Mouse (Mus musculus) hindbrain, embryonic 16.5 days (tissue): ENCODE data around the gene Ip6k3. TPM values are rescaled to one million over a fixed set of nuclear protein-coding genes. Genes with fewer than 3 reads are reported as not detected.

Source experiments
- ATAC-seq: fragments of 200-750 bp; cut with Nextera tagmentation; 2 replicates; pipeline ENCODE4 v1.8.0; 2017; ENCODE audit warnings: moderate TSS enrichment, moderate library complexity
- H3K27ac ChIP-seq: fragments of 300-500 bp; sonication (generic); 2 replicates; pipeline ENCODE4 v1.5.1; 2014; ENCODE audit warnings: low read depth, mild to moderate bottlenecking, control low read depth, low read length, moderate library complexity
- H3K27me3 ChIP-seq: fragments of 300-500 bp; sonication (generic); replicated peaks from 2 replicates; pipeline ENCODE4 v1.6.1; 2014; ENCODE audit warnings: low read length; ENCODE audit not compliant: control insufficient read depth, insufficient read depth
- H3K36me3 ChIP-seq: fragments of 300-500 bp; sonication (generic); 2 replicates; pipeline ENCODE4 v1.6.1; 2014; ENCODE audit warnings: mild to moderate bottlenecking, low read length, moderate library complexity, mixed read lengths; ENCODE audit not compliant: control insufficient read depth, insufficient read depth
- H3K4me1 ChIP-seq: fragments of 300-500 bp; sonication (generic); 2 replicates; pipeline ENCODE4 v1.6.1; 2014; ENCODE audit warnings: low read depth, low read length; ENCODE audit not compliant: control insufficient read depth, insufficient read depth
- H3K4me2 ChIP-seq: fragments of 300-500 bp; sonication (generic); 2 replicates; pipeline ENCODE4 v1.6.1; 2014; ENCODE audit warnings: mild to moderate bottlenecking, low read length, control low read depth, moderate library complexity
- H3K4me3 ChIP-seq: fragments of 300-500 bp; sonication (generic); 2 replicates; pipeline ENCODE4 v1.5.1; 2014; ENCODE audit warnings: mild to moderate bottlenecking, low read length, control low read depth, moderate library complexity
- H3K9ac ChIP-seq: fragments of 300-500 bp; sonication (generic); 2 replicates; pipeline ENCODE4 v1.6.1; 2014; ENCODE audit warnings: low read depth, mild to moderate bottlenecking, control low read depth, low read length, moderate library complexity
- H3K9me3 ChIP-seq: fragments of 300-500 bp; sonication (generic); 2 replicates; pipeline ENCODE4 v1.6.1; 2014; ENCODE audit warnings: mild to moderate bottlenecking, low read length, moderate library complexity; ENCODE audit not compliant: control insufficient read depth
- WGBS: fragments of 180-500 bp; shearing (Covaris S2); extraction: QIAGEN DNeasy Blood & Tissue Kit; methylation state at CpG from one replicate; pipeline ENCODE4 v1.1.7; 2014; 5-methylcytosine and 5-hydroxymethylcytosine counted together
- polyA plus RNA-seq: library from polyadenylated mRNA; unstranded; fragments of >200 nt; fragmentation: Nextera tagmentation; extraction: Ambion mirVana; gene quantifications from 2 replicates; pipeline ENCODE4 v1.2.1, GENCODE M21; 2015

Gene Ip6k3
- polyA plus RNA-seq: 0.27 and 0.31 TPM in 2 replicates

DNA sequence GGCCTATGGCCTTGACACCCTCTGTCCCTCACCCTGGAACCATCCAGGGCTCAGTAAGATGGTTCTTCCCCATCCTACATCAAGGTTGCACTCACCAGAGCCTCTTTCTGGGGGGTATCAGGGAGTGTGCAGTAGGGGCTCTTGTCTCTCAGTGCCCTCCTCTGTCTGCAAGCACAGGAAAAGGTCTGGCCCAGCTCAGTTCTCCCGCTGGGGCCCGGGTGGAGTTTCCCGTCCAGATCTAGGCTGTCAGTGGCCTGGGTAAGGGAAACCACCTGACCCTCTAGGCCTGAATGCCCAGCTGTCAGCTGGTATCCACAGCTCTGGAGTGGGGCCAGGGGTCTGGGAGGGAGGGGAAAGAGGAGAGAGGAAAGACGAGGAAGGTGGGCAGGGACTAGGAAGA, at the start of gene Ip6k3:
Gene Ip6k3 (minus strand): TSS at position 251 of the 400 bp plus-strand sequence.
- H3K27ac ChIP-seq: no peak within 1 kb of the TSS
- WGBS: 49% methylated on average over 4 of the region's 4 CpGs

GRCm38 (mm10) chr17:27212768-27213525, 45.4 kb upstream of the Ip6k3 start:
- Histone ChIP-seq H3K9me3 (no peaks in the 10 kb centered on the region), H3K27ac (no peak overlapping the region), H3K4me2 (no peak overlapping the region), H3K4me1 (no peaks in the 10 kb centered on the region; the same call in 1 of the 2 replicates), H3K9ac (no peak overlapping the region), H3K4me3 (no peak overlapping the region), H3K36me3 (no peaks in the 10 kb centered on the region), H3K27me3 (no peaks in the 10 kb centered on the region; the same call in 1 of the 2 replicates)
- whole genome bisulfite sequencing: 2% methylated on average over 10 of the region's 11 CpGs
- ATAC-seq: peak; percentile 79

More for the DNA sequence above, at the start of gene Ip6k3:
- H3K27me3 ChIP-seq: no peaks in the 10 kb centered on the region
- H3K9me3 ChIP-seq: no peaks in the 10 kb centered on the region
- H3K4me2 ChIP-seq: no peak within 1 kb of the TSS
- H3K4me3 ChIP-seq: no peak within 1 kb of the TSS
- no peaks in the 10 kb centered on the region for H3K36me3 ChIP-seq
- H3K4me1 ChIP-seq: peaks cover 3% of the 10 kb centered on the region; the same call in 1 of the 2 replicates
- no peak for ATAC-seq
- no peak within 1 kb of the TSS for H3K9ac ChIP-seq

DNA sequence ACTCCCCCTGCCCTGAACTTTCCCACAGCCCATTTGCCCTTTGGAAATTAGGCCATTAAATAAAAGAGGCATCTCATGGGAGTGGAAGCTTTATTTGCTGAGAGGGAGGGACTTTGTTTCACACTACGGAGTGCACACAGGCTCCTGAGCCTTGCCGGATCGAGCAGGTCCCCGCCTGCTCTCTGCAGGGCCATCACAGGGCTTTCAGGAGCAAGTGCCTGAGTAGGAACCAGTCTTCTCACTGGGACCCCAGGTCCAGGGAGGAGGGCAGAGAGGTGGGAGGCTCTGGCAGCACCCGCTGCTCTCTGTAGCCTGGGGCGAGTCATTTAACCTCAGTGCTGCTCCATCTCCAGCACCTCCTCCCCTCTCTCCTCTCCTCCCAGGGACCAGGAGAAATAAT, 44.4 kb upstream of the Ip6k3 start:
- H3K9ac ChIP-seq: no peak overlapping the region
- no peak overlapping the region for H3K27ac ChIP-seq
- H3K4me3 ChIP-seq: no peak overlapping the region
- no peaks in the 10 kb centered on the region for H3K36me3 ChIP-seq
- H3K9me3 ChIP-seq: no peaks in the 10 kb centered on the region
- H3K4me2 ChIP-seq: no peak overlapping the region
- no peaks in the 10 kb centered on the region for H3K4me1 ChIP-seq
- ATAC-seq: no peak
- H3K27me3 ChIP-seq: no peaks in the 10 kb centered on the region; the same call in 1 of the 2 replicates
- 40% methylated on average over 6 of the region's 6 CpGs for WGBS

- no peak overlapping the region for H3K9ac ChIP-seq
- no peak overlapping the region for H3K27ac ChIP-seq
- peaks cover 19% of the 10 kb centered on the region for H3K4me1 ChIP-seq
- H3K4me3 ChIP-seq: no peak overlapping the region
- no peak for ATAC-seq
- H3K27me3 ChIP-seq: no peaks in the 10 kb centered on the region; the same call in 1 of the 2 replicates
- WGBS: 55% methylated on average over 11 of the region's 11 CpGs
- H3K36me3 ChIP-seq: peaks cover 3% of the 10 kb centered on the region; the same call in 1 of the 2 replicates
- no peaks in the 10 kb centered on the region for H3K9me3 ChIP-seq
- H3K4me2 ChIP-seq: no peak overlapping the region
Measured at GRCm38 (mm10) chr17:27207113-27207707, 39.6 kb upstream of the Ip6k3 start.

DNA sequence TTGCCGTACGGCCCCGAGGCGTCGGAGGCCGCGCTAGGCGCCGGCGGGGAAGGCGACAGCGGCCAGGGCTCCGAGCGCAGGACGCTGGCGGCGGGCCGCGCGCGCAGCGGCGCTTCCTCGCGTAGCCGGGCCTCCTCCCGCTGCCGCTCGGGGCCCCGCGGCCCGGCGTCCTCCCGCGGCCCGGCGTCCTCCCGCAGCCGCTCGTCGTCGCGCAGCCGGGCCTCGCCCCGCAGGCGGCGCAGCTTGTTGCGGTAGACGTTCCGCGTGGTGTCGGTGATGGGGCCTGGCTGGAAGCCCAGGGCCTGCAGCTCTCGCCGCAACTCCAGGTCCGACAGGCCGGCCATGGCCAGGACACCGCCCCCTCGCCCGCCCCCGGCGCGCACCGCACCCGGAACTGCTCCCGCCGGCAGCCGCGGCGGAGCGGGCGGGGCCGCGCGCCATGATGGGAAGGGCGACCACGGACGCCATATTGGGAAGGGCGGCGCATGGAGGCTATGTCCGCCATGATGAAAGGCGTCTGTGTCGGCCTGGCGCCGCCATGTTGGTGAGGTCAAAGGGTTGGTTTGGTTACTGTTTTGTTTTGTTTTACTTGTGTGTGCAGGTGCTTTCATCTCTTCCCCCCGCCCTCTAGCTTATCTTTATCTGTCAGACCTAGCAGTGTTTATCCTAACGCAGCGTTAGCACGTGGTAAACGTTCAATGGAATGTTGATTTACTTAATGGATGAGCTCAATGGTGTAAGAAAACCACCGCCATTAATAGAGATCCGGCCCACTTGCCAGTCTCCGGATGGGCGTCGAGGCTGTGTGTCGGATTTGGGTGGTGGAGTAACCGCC, 36.7 kb upstream of the Ip6k3 start, which contains the start of gene Lemd2:
Gene Lemd2 (minus strand): TSS at position 395 of the 835 bp plus-strand sequence.
- H3K4me1 ChIP-seq: peaks cover 19% of the 10 kb centered on the region
- WGBS: 6% methylated on average over 71 of the region's 97 CpGs

DNA sequence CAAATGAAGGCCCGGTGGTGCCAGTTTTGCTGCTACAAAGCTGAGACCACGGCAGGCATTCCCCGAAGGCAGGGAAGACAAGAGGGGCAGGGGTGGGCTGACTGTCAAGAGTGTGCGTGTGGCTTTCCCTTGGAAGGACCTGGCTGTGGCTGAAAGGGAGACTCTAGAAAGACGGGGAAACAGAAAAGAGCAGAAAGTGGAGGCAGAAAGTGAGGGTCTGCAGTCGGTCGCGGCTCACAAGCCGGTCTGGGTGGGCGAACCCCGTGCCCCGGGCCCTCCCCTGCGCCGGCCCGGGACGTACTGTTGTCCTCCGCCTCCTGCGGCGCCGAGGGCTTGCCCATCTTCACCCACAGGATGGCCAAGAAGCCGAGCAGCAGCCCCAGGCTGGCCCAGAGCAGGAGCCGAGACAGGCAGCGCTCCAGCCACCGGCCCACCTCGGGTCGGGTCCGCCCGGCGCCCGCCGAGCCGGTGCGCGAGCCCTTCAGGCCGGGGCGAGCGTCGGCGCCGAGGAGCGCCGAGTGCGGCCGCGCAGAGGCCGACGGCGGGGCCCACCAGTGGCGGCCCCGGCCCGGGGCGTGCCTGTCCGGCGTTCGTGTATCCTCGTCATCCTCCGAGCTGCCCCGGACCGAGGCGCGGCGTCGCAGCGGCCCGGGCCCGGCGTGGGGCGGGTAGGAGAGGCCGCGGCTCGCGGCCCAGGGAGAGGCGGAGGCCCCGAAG, 35.9 kb upstream of the Ip6k3 start:
- H3K4me1 ChIP-seq: peaks cover 19% of the 10 kb centered on the region
- no peaks in the 10 kb centered on the region for H3K9me3 ChIP-seq

More for the DNA sequence above, 36.7 kb upstream of the Ip6k3 start, which contains the start of gene Lemd2:
- Histone ChIP-seq H3K9me3 (no peaks in the 10 kb centered on the region), H3K27ac (peak within 1 kb of the TSS; percentile 97), H3K27me3 (no peaks in the 10 kb centered on the region), H3K9ac (peak within 1 kb of the TSS; percentile 98), H3K4me2 (peak within 1 kb of the TSS; percentile 96), H3K36me3 (peaks cover 14% of the 10 kb centered on the region), H3K4me3 (peak within 1 kb of the TSS; percentile 88)
- ATAC-seq: peak; percentile 95

DNA sequence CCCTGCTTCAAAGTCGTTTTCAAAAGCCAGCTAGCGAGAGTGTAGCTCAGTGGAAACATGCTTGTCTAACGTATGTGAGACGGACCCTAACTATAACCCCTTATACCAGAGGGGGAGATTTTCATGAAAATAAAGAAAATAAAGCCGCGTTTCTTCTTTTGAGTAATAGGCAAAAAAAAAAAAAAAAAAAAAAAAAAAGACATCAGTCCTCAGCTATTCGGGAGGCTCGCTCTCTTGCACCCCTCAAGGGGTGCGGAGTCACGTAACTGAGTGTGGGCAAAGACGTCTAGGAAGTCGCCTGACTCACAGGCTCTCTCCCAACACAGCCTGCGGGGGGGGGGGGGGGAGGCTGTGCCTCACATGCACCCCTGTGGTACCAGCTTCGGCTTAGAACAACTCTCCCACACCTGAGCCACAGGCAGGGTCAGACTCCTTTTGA, 35.3 kb upstream of the Ip6k3 start:
- Histone ChIP-seq H3K4me3 (peak overlapping the region; percentile 88), H3K4me2 (peak overlapping the region; percentile 96), H3K4me1 (peaks cover 19% of the 10 kb centered on the region), H3K9me3 (no peaks in the 10 kb centered on the region), H3K36me3 (peaks cover 14% of the 10 kb centered on the region), H3K27me3 (no peaks in the 10 kb centered on the region), H3K27ac (peak overlapping the region; percentile 97), H3K9ac (peak overlapping the region; percentile 98)
- WGBS: 42% methylated on average over 14 of the region's 14 CpGs
- no peak for ATAC-seq

More for the DNA sequence above, 35.9 kb upstream of the Ip6k3 start:
- Histone ChIP-seq H3K27me3 (no peaks in the 10 kb centered on the region), H3K4me3 (peak overlapping the region; percentile 88), H3K4me2 (peak overlapping the region; percentile 96), H3K27ac (peak overlapping the region; percentile 97), H3K36me3 (peaks cover 14% of the 10 kb centered on the region), H3K9ac (peak overlapping the region; percentile 98)
- WGBS: under 1% methylated on average over 32 of the region's 74 CpGs
- ATAC-seq: peak; percentile 48

DNA sequence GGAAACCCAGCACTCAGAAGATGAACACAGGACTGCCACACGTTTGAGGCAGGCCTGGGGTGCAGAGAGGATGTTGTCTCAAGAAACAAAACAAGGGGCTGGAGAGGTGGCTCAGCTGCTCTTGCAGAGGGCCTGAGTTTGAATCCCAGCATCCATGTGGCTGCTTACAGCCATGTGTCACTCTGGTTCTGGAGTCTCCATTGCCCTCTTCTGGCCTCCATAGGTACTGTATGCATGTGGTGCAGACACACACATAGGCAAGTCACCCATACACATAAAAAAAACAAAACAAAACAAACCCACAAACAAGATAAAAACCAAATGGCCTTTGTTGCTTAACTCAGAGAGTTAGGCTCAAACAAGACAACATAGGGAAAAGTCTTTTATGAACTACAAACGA, 34.4 kb upstream of the Ip6k3 start:
- H3K27ac ChIP-seq: no peak overlapping the region
- H3K4me2 ChIP-seq: no peak overlapping the region
- H3K9me3 ChIP-seq: no peaks in the 10 kb centered on the region
- no peaks in the 10 kb centered on the region for H3K27me3 ChIP-seq
- H3K36me3 ChIP-seq: peaks cover 14% of the 10 kb centered on the region
- WGBS: 85% methylated on average over 2 of the region's 2 CpGs
- H3K4me1 ChIP-seq: peaks cover 19% of the 10 kb centered on the region
- no peak overlapping the region for H3K4me3 ChIP-seq
- ATAC-seq: no peak
- H3K9ac ChIP-seq: no peak overlapping the region
